Mouse (Mus musculus) thymus, postnatal 14 days (tissue): ENCODE measurements around the gene Asb1.

ENCODE experiments used
- DNase-seq: peaks from one replicate; pipeline ENCODE4 v3.0.0; 2021

The Asb1 gene

DNA sequence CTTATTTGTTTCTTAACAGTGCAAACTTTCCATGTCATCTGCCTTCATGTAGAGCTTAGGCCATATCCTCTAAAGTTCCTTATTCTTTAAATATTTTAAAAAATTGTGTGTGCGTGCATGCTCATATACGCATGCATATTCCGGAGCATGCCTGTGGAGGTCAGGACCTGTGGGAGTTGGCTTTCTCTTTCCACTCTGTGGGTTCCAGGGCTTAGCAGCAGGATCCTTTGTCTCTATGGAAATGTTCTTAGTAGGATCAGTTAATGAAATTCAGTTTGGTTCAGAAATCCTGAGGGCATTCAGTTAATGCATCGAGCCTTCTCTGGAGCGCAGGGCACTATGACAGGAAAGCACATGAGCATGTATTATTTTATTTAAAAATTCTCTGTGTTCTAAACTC lies 7.2 kb downstream of the Asb1 start:
- DNase-seq: no peak

GRCm38 (mm10) chr1:91549073-91549472 lies 8.7 kb downstream of the Asb1 start:
- DNase-seq: no peak

DNA sequence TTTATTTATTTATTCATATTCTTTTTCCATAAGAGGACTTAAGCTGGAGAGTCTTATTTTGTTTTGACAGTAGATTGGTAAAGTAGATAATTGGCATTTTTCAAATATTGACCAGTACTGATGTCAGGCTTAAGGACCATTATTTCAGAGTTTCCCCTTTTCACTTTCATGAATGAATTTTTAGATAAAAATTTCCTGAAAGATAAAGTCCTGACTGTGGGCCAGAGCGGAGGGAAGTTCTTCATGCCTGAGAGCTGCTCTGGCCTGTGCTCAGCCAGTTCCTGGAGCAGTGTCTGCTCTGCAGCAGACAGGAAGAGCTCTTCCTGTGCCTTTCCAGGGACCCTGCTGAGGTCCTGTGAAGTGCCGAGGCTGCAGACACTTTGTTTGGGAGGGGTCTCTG lies 16.8 kb downstream of the Asb1 start:
- no peak for DNase-seq

GRCm38 (mm10) chr1:91561226-91561625 lies 20.9 kb downstream of the Asb1 start:
- DNase-seq: no peak

GRCm38 (mm10) chr1:91562977-91563590 lies 22.7 kb downstream of the Asb1 start:
- DNase-seq: no peak

- no peak for DNase-seq
Measured at GRCm38 (mm10) chr1:91564004-91564403, 23.7 kb downstream of the Asb1 start.

GRCm38 (mm10) chr1:91564598-91564997 lies 24.3 kb downstream of the Asb1 start:
- no peak for DNase-seq

- DNase-seq: no peak
Measured at GRCm38 (mm10) chr1:91567269-91567668, 26.9 kb downstream of the Asb1 start.

DNA sequence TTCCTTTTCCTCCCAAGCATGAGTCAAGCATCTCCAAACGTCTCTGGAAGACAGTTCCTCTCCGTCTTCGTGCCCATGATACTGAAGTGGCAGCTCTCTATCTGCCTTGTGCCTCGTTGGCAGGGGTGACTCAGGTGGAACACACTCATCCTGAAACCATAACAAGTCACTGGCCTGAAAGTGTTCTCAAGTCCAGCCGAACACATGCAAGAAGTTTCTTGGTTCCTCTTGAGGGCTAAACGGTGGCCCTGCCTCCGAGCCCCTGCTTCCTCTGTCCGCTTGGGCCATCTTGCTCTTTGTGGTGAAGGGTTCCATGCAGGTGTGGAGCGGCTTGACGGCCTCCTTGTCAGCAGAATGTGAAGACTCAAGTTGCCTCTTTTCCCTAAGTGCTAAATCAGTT lies 32.1 kb downstream of the Asb1 start:
- DNase-seq: no peak

- peak; percentile 78 for DNase-seq
Measured at GRCm38 (mm10) chr1:91574208-91574607, 33.9 kb downstream of the Asb1 start.

DNA sequence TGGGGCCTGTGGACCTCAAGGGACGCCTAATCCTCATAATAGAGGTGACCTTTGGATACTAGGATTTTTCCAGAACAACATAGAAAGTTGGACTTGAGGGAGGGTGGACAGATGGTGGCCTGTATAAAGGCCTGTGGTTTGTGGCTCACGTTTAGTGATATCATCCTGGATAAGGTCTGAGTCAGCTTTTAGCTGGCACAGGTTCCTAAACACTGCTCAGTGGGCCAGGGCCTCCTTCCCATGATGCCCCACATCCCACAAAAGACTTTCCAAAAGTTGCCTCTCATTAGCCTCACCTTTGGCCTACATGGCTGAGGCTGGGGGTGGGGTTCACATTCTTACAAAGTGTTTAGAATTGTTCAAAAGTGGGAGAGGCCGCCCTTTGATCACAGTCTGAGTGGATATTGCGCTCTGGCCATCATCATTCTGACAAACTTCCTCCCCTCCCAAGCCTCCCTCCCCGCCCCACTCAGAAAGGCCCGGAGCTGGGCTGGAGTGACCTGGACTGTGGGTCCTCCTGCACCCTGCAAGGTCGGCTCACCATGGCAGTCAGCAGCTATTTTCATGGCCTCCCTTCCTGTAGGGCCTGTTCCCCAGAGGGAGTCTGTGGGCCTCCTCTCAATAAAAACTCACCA lies 37.7 kb downstream of the Asb1 start:
- no peak for DNase-seq

GRCm38 (mm10) chr1:91580503-91580902 lies 40.2 kb downstream of the Asb1 start:
- DNase-seq: no peak

DNA sequence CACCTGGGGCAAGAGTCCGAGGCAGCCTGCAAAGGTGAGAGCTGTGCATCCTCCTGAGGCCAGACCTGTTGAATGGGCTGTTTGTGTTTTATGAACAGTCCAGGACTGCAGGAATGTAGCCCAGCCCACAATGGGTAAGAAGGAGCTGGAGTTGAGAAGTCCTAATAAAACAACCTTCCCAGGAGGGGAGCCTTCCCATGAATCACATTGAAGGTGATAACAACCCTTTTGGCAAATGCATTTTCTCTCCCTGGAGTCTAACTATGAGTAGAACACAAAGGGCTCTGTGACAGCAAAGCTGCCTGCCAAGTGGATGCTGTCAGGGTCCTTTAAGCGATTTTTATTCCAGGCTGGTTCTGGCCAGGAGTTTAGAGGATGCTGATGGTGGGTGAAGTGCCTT lies 40.9 kb downstream of the Asb1 start:
- DNase-seq: no peak

DNA sequence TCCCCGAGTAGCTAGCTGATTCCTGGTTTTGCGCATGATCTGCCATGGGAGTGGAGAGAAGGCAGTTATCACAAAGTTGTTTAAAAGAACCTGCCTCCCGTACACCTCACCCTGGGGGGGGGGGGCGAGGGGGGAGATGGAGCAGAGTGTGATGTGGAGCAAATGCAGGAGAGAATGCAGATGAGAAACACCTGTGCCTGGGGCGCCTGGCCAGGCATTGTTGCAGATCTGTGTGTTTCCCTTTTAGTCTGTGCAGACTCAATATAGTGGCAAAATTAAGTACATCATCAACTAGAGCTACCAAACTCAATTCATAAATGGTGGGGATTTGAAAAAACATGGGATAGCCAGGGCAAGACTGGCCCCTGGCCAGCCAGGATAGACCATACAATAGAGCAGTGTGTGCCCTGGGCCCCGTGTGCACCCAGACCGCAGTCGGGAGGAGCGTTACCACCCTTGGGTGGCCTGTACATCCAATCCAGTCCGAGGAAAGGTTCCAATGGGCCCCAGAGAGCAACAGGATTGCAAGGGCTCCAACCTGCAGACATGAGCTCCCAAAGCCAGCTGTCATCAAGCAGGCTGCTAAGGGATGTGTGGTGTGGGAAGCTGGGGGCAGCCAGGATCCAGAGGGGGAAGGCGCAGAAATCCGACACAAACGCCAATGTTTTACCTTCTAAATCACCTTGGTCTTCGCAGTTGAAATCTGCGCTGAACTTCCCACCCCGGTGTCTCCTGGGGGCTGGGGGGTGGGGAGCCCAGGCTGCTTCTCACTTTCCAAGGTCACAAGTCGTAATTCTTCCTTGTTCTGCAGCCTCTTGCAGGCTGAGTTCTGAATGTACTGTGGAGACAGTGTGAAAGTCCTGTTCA lies 44.9 kb downstream of the Asb1 start:
- DNase-seq: no peak

DNA sequence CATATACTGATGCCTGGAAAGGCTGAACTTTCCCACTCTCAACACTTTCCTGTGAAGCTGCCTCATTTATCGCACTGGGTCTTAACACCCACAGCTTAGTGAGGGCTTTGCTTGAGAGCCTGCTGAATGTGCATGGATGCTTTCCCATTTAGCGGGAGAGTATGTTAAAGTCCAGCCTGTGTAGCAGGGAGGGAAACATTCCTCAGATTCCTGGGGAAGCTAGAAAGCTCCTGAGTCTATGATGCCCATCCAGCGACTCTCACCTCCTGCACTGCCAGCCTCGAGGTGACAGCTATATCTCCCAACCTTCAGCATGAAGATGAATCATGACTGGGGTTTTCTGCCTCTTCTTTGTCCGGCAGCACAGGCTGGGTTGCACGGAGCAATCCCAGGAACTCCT lies 49.4 kb downstream of the Asb1 start:
- DNase-seq: no peak

GRCm38 (mm10) chr1:91595521-91596020 lies 55.2 kb downstream of the Asb1 start:
- DNase-seq: no peak

DNA sequence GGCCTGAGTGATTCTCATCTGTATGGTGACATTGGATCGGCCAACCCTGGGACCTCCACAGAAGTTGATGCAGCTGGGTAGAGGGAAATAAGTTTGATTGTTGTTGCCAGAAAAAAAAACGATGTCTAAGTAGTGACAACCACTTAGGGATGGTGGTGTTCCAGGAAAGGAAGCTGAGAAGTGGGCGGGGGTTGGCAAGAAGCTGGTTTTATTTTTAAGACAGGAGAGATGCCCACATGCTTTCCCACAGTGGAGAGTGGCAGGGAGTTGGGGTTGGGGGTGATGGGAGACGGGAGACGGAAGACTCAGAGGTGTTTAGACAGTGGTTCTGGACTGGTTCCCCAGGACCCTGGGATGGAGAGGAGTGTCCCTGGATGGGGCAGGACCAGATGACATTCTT lies 57.3 kb downstream of the Asb1 start:
- no peak for DNase-seq

DNA sequence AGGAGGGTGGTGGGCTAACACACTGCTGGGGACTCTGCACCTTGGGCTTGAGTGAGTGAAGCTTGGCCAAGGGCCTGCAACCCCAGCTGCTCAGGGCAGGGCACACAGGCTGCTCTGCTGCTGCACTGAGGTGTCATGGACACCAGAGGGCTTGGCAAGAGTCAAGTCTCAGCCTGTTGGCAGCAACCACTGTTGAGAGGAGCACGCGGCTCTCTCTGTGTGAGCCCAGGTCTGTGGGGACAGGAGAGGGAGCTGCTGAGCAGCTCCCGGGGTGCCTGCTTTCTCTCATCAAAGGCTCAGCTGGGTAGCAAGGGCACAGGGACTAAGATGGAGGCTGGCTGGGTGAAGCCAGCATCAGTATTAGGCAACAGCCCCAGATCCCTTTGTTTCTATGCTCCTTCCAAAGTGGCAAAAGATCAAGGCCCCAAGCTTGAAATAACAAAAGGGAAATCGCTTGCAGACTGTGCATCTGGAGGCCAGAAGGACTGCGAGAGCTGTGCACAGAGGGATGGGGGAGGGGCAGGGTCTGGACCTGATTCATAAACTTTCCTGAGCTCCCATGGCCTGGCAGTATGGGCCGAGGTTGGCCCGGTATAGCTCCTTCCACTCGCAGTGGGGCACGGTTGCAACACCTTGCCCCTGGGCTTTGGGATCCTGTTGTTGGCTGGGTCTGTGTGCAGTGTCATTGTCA lies 60.5 kb downstream of the Asb1 start:
- peak; percentile 90 for DNase-seq

- DNase-seq: peak; percentile 73
Measured at GRCm38 (mm10) chr1:91601362-91602096, 61.2 kb downstream of the Asb1 start.

- DNase-seq: no peak
Measured at GRCm38 (mm10) chr1:91605632-91606031, 65.3 kb downstream of the Asb1 start.

- DNase-seq: peak; percentile 2
Measured at GRCm38 (mm10) chr1:91606701-91607100, 66.4 kb downstream of the Asb1 start.

- DNase-seq: no peak
Measured at GRCm38 (mm10) chr1:91607141-91607540, 66.8 kb downstream of the Asb1 start.
